Mouse (Mus musculus): ENCODE results near the gene Ppig. TPM values are rescaled to one million over a fixed set of nuclear protein-coding genes. Genes with fewer than 3 reads are reported as not detected.

Gene Ppig
- polyA plus RNA-seq, 1 experiment from 2014 or later = 120 TPM

GRCm38 (mm10) chr2:69683036-69683805, 39.1 kb upstream of the Ppig start:
- Histone ChIP-seq H3K4me3 (ENCODE audit: low read depth, low read length) (no peak overlapping the region), H3K4me2 (no peak overlapping the region), H3K27me3 (ENCODE audit: insufficient read depth, low read length) (no peaks in the 10 kb centered on the region), H3K4me1 (ENCODE audit: insufficient read depth) (no peaks in the 10 kb centered on the region), H3K9ac (no peak overlapping the region), H3K36me3 (ENCODE audit: insufficient read depth) (peaks cover 12% of the 10 kb centered on the region; the same call in 1 of the 2 replicates), H3K27ac (ENCODE audit: low read depth) (no peak overlapping the region), H3K9me3 (ENCODE audit: low read depth, low read length) (no peaks in the 10 kb centered on the region)
- ATAC-seq (ENCODE audit: insufficient read depth) (no peak), DNase-seq (no peak)
- no peak for TF ChIP-seq CTCF (IDR thresholded peaks at IDR 0.05; ENCODE audit: low read depth)
- 76% methylated on average over 13 of the region's 13 CpGs for WGBS

- DNase-seq = no peak
- Histone ChIP-seq H3K9me3 (ENCODE audit: low read depth, low read length) (no peaks in the 10 kb centered on the region), H3K27me3 (ENCODE audit: insufficient read depth, low read length) (no peaks in the 10 kb centered on the region), H3K4me1 (ENCODE audit: insufficient read depth) (no peaks in the 10 kb centered on the region), H3K4me3 (ENCODE audit: low read depth, low read length) (no peak overlapping the region), H3K9ac (no peak overlapping the region), H3K36me3 (ENCODE audit: insufficient read depth) (peaks cover 12% of the 10 kb centered on the region; the same call in 1 of the 2 replicates), H3K27ac (ENCODE audit: low read depth) (no peak overlapping the region), H3K4me2 (no peak overlapping the region)
- ATAC-seq (ENCODE audit: insufficient read depth) = no peak
- 91% methylated on average over 3 of the region's 3 CpGs for WGBS
- TF ChIP-seq CTCF (IDR thresholded peaks at IDR 0.05; ENCODE audit: low read depth) = no peak
Measured at GRCm38 (mm10) chr2:69684488-69684887, 37.9 kb upstream of the Ppig start.

GRCm38 (mm10) chr2:69690214-69690613, 32.1 kb upstream of the Ppig start:
- DNase-seq = no peak
- WGBS = 90% methylated on average over 3 of the region's 3 CpGs
- peaks cover 50% of the 10 kb centered on the region for H3K36me3 ChIP-seq (ENCODE audit: insufficient read depth)
- no peak overlapping the region for H3K9ac ChIP-seq
- H3K4me3 ChIP-seq (ENCODE audit: low read depth, low read length) = no peak overlapping the region
- no peaks in the 10 kb centered on the region for H3K27me3 ChIP-seq (ENCODE audit: insufficient read depth, low read length)
- no peak overlapping the region for H3K4me2 ChIP-seq
- H3K4me1 ChIP-seq (ENCODE audit: insufficient read depth) = no peaks in the 10 kb centered on the region
- no peaks in the 10 kb centered on the region for H3K9me3 ChIP-seq (ENCODE audit: low read depth, low read length)
- no peak overlapping the region for H3K27ac ChIP-seq (ENCODE audit: low read depth)
- TF ChIP-seq CTCF (IDR thresholded peaks at IDR 0.05; ENCODE audit: low read depth) = no peak
- ATAC-seq (ENCODE audit: insufficient read depth) = no peak

- WGBS = 68% methylated on average over 6 of the region's 6 CpGs
- Histone ChIP-seq H3K4me2 (no peak overlapping the region), H3K27me3 (ENCODE audit: insufficient read depth, low read length) (no peaks in the 10 kb centered on the region), H3K4me1 (ENCODE audit: insufficient read depth) (no peaks in the 10 kb centered on the region), H3K9me3 (ENCODE audit: low read depth, low read length) (no peaks in the 10 kb centered on the region), H3K9ac (no peak overlapping the region), H3K27ac (ENCODE audit: low read depth) (no peak overlapping the region), H3K36me3 (ENCODE audit: insufficient read depth) (peaks cover 50% of the 10 kb centered on the region), H3K4me3 (ENCODE audit: low read depth, low read length) (no peak overlapping the region)
- DNase-seq (no peak), ATAC-seq (ENCODE audit: insufficient read depth) (no peak; the same call in 1 of the 2 replicates)
- TF ChIP-seq CTCF (IDR thresholded peaks at IDR 0.05; ENCODE audit: low read depth) = no peak
Measured at GRCm38 (mm10) chr2:69690843-69691242, 31.5 kb upstream of the Ppig start.

- WGBS = 91% methylated on average over 11 of the region's 11 CpGs
- no peak for DNase-seq
- H3K27me3 ChIP-seq (ENCODE audit: insufficient read depth, low read length) = no peaks in the 10 kb centered on the region
- peaks cover 42% of the 10 kb centered on the region for H3K36me3 ChIP-seq (ENCODE audit: insufficient read depth)
- no peak for ATAC-seq (ENCODE audit: insufficient read depth)
- H3K9me3 ChIP-seq (ENCODE audit: low read depth, low read length) = no peaks in the 10 kb centered on the region
- no peak overlapping the region for H3K4me3 ChIP-seq (ENCODE audit: low read depth, low read length)
- H3K4me1 ChIP-seq (ENCODE audit: insufficient read depth) = no peaks in the 10 kb centered on the region
- no peak overlapping the region for H3K27ac ChIP-seq (ENCODE audit: low read depth)
- no peak overlapping the region for H3K4me2 ChIP-seq
- no peak overlapping the region for H3K9ac ChIP-seq
- TF ChIP-seq CTCF (IDR thresholded peaks at IDR 0.05; ENCODE audit: low read depth) = peak; percentile 30
Measured at GRCm38 (mm10) chr2:69693501-69693900, 28.8 kb upstream of the Ppig start.

GRCm38 (mm10) chr2:69700446-69700845, 21.9 kb upstream of the Ppig start:
- H3K27me3 ChIP-seq (ENCODE audit: insufficient read depth, low read length) = no peaks in the 10 kb centered on the region
- H3K4me3 ChIP-seq (ENCODE audit: low read depth, low read length) = no peak overlapping the region
- DNase-seq (no peak), ATAC-seq (ENCODE audit: insufficient read depth) (no peak)
- H3K9me3 ChIP-seq (ENCODE audit: low read depth, low read length) = no peaks in the 10 kb centered on the region
- H3K27ac ChIP-seq (ENCODE audit: low read depth) = no peak overlapping the region
- no peaks in the 10 kb centered on the region for H3K4me1 ChIP-seq (ENCODE audit: insufficient read depth)
- peaks cover 36% of the 10 kb centered on the region; the same call in 1 of the 2 replicates for H3K36me3 ChIP-seq (ENCODE audit: insufficient read depth)
- TF ChIP-seq CTCF (IDR thresholded peaks at IDR 0.05; ENCODE audit: low read depth) = no peak
- H3K4me2 ChIP-seq = no peak overlapping the region
- WGBS = 89% methylated on average over 8 of the region's 8 CpGs
- no peak overlapping the region for H3K9ac ChIP-seq

- Histone ChIP-seq H3K4me1 (ENCODE audit: insufficient read depth) (no peaks in the 10 kb centered on the region), H3K9ac (no peak overlapping the region), H3K4me2 (peak overlapping the region; percentile 72; the same call in 1 of the 2 replicates), H3K9me3 (ENCODE audit: low read depth, low read length) (no peaks in the 10 kb centered on the region), H3K36me3 (ENCODE audit: insufficient read depth) (peaks cover 3% of the 10 kb centered on the region; the same call in 1 of the 2 replicates), H3K4me3 (ENCODE audit: low read depth, low read length) (peak overlapping the region; percentile 77; the same call in 1 of the 2 replicates), H3K27ac (ENCODE audit: low read depth) (no peak overlapping the region), H3K27me3 (ENCODE audit: insufficient read depth, low read length) (no peaks in the 10 kb centered on the region)
- TF ChIP-seq CTCF (IDR thresholded peaks at IDR 0.05; ENCODE audit: low read depth) = no peak
- DNase-seq (no peak), ATAC-seq (ENCODE audit: insufficient read depth) (no peak)
- WGBS = 86% methylated on average over 14 of the region's 14 CpGs
Measured at GRCm38 (mm10) chr2:69712171-69712570, 10.2 kb upstream of the Ppig start.

Data from lung, embryonic 14.5 days (tissue).